Mouse (Mus musculus): ENCODE results near the gene Tas2r136.

The Tas2r136 gene

DNA sequence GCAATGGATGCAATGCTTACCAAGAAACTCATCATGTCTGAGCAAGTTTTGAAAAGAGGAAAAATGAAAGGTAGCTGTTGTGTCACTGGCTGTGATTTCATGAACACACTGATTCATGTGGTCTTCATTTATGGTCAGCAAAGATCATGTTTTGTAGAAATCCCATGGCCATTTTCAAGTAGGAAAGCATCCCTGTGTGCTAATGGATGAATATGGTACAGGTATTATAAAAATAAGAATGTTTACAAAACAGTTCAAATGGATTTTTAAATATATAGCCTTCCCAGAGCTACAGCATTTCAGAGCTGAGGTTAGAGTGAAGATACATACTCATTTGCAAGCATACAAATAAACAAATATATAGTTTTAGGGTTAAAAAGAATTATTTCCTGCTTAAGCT lies at the start of gene Tas2r136:
Gene Tas2r136 (minus strand): TSS at position 101 of the 400 bp plus-strand sequence.
- no peak for DNase-seq (ENCODE audit: low read depth)

DNA sequence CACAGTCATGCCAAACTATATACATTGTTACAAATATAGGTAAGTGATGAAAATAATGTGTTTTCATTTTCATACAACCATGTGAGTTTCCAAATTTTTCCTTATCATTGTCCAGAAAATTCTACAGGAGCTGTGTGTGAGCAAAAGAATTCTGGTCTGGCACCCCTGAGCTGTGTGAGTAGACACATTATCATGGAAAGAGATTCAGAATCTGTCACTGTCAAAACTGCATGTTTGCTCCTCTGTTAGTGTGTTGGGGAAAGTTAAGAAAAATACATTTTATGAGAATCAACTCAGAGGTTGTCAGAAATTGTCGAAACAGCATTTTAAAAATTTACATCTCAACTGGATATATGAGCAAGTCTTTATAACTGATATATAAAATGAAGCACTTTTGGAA lies 24.6 kb upstream of the Tas2r136 start, which contains the start of gene Tas2r117:
Gene Tas2r117 (plus strand): TSS at position 301 of the 400 bp plus-strand sequence.
- no peak for DNase-seq (ENCODE audit: low read depth)

DNA sequence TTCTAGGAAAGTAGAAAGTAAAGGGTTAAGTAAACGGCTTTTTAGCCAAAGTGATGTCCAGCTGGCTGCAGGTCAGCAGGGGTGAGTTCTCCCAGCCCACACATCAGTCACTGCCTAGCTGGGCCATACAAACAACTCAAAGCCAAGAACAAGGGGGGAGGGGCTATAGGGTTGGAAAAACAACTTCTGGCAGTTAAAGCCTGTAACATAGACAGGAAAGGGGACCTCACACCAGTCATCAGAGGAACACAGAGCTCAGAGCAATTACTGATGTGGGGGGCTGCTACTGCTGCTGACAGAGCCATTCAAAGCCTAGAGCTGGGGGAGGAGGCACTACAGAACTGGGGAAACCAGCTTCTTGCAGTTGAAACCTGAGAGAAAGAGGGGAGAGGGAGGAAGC lies 17.4 kb upstream of the Tas2r136 start:
- no peak for DNase-seq (ENCODE audit: low read depth)

- no peak for DNase-seq (ENCODE audit: low read depth)
These were observed 16.1 kb downstream of the Tas2r136 start, which contains the start of gene Tas2r102 for GRCm38 (mm10) chr6:132761831-132762230. Tas2r102 (plus strand) TSS chr6:132762131.

DNA sequence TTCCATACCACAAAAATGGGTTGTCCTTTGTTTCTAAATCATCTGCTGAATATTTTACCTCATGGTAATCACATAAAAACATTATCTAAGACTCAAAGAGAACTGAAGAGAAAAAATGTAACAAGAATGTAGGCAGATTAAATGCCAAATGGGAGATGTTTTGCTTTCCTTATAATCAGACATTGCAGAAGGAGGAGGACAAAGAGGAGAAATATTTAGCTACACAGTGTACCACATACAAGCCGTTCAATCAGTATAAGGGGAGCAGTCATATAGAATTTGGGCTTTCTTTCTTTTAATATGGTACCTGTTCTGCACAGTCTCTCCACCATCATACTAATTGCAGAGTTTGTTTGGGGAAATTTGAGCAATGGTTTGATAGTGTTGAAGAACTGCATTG lies 23.5 kb downstream of the Tas2r136 start, which contains the start of gene Tas2r124:
Gene Tas2r124 (plus strand): TSS at position 301 of the 400 bp plus-strand sequence.
- DNase-seq (ENCODE audit: low read depth), result no peak

DNA sequence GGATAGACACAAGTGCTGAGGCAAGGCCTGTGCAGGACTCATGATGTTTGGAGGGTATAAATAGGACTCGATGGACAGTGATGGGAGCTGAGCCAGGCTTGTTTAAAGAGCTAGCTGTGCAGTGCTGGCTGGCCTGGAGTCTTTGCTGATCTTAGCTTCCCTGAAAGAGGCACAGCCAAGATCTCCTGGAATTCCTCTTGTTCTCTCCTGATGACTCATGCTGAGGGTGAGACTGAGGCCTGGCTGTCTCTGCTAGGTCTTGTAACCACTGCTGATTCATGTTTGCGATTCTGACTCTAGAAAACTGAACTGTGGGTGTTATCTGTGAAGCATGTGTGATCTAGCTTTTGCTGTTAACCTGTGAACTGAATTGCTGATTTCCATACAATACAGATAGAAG lies 27.8 kb downstream of the Tas2r136 start:
- DNase-seq (ENCODE audit: low read depth), result peak; percentile 26

DNA sequence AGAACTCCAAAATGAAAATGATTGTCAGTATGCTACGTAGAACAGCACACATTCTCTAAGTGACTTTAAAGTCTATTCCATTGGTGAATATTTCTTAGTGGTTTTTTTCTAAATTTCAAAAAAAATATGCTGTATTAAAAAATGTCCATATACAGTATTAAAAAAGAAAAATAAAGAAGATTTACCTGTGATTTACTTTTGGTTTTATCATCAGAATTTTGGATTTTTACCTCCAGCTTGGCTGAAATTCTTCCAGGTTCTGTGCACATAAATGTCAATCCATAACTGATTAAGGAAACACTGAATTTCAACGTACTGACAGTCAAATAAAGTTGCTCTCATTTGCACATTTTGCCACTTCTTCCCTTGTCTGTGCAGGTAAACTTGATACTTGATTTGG lies 40.0 kb downstream of the Tas2r136 start, which contains the start of gene Tas2r115:
Gene Tas2r115 (minus strand): TSS at position 101 of the 400 bp plus-strand sequence.
- no peak for DNase-seq (ENCODE audit: low read depth)
